Mouse (Mus musculus) liver, embryonic 13.5 days (tissue): Measurements from ENCODE around the gene Col23a1. TPM values are rescaled to one million over a fixed set of nuclear protein-coding genes. Genes with fewer than 3 reads are reported as not detected.

Experiments used
- ATAC-seq: fragments of 200-750 bp; cut with Nextera tagmentation; 2 replicates; pipeline ENCODE4 v1.8.0; 2017; ENCODE audit warnings: low read depth, mild to moderate bottlenecking, moderate number of reproducible peaks, moderate library complexity
- DNase-seq: peaks from one replicate; pipeline ENCODE4 v3.0.0; 2022
- H3K27ac ChIP-seq: fragments of 300-500 bp; sonication (generic); 2 replicates; pipeline ENCODE4 v1.5.1; 2015; ENCODE audit warnings: moderate library complexity, mild to moderate bottlenecking, inconsistent platforms
- H3K27me3 ChIP-seq: fragments of 300-500 bp; sonication (generic); 2 replicates; pipeline ENCODE4 v1.6.1; 2015; ENCODE audit warnings: mild to moderate bottlenecking, inconsistent platforms
- H3K36me3 ChIP-seq: fragments of 300-500 bp; sonication (generic); 2 replicates; pipeline ENCODE4 v1.6.1; 2015; ENCODE audit warnings: mild to moderate bottlenecking, inconsistent platforms
- H3K4me1 ChIP-seq: fragments of 300-500 bp; sonication (generic); replicated peaks from 2 replicates; pipeline ENCODE4 v1.6.1; 2015; ENCODE audit warnings: inconsistent platforms
- H3K4me2 ChIP-seq: fragments of 300-500 bp; sonication (generic); 2 replicates; pipeline ENCODE4 v1.6.1; 2015; ENCODE audit warnings: inconsistent platforms, mild to moderate bottlenecking, moderate library complexity
- H3K4me3 ChIP-seq: fragments of 300-500 bp; sonication (generic); replicated peaks from 2 replicates; pipeline ENCODE4 v1.5.1; 2015; ENCODE audit warnings: mild to moderate bottlenecking, inconsistent platforms
- H3K9ac ChIP-seq: fragments of 300-500 bp; sonication (generic); 2 replicates; pipeline ENCODE4 v1.6.1; 2015; ENCODE audit warnings: mild to moderate bottlenecking, inconsistent platforms
- H3K9me3 ChIP-seq: fragments of 300-500 bp; sonication (generic); replicated peaks from 2 replicates; pipeline ENCODE4 v1.6.1; 2016; ENCODE audit warnings: inconsistent platforms
- WGBS: fragments of 180-500 bp; shearing (Covaris S2); methylation state at CpG from one replicate; pipeline ENCODE4 v1.1.7; 2015; ENCODE audit not compliant: insufficient replicate concordance; 5-methylcytosine and 5-hydroxymethylcytosine counted together
- polyA plus RNA-seq: library from polyadenylated mRNA; unstranded; fragments of >200 nt; fragmentation: Nextera tagmentation; extraction: Ambion mirVana; gene quantifications from 2 replicates; pipeline ENCODE4 v1.2.1, GENCODE M21; 2015

Col23a1 gene
- polyA plus RNA-seq, 1 experiment from 2014 or later: 0.30 TPM

DNA sequence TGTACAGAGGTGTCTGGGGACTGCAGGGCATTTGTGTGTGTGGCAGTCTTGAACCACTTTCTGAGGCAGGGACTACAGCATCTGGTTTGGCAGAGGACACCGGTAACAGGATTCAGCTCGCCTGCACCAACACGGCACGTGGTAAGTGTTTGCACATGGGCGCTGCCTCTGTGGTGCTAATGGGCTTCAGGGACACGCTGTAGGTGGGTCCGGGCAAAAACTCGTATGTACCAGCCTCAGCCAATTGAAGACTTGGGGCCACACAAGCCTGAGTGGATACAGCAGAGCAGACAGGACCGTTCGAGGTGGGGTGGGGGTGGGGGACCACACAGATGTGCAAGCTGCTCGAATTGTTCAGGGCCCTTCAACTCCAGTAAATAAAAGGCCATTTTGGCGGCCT lies 121.1 kb downstream of the Col23a1 start:
- WGBS: 77% methylated on average over 12 of the region's 12 CpGs
- DNase-seq: no peak

DNA sequence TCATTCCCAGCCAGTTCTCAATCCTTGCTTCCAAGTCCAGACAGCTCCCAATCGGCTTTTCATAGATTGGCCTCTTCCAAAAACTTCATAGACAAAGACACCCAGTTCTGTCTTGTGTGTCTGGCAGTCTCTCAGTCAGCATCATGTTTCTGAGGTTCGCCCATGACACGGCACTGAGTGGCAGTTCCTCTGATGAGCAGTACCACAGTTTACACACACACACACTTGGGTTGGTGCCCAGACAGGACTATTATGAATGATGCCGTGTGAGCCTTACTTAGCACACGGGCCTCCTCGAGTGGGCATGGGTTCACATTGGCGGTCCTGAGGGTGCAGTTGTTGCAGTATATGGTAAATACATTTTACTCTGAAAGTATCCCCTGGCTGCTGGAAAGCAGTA lies 124.8 kb downstream of the Col23a1 start:
- H3K9ac ChIP-seq: peak overlapping the region; percentile 27; the same call in 1 of the 2 replicates
- H3K4me1 ChIP-seq: peaks cover 56% of the 10 kb centered on the region
- H3K36me3 ChIP-seq: no peaks in the 10 kb centered on the region
- H3K9me3 ChIP-seq: no peaks in the 10 kb centered on the region
- H3K27me3 ChIP-seq: no peaks in the 10 kb centered on the region
- WGBS: 76% methylated on average over 7 of the region's 7 CpGs
- peak overlapping the region; percentile 33 for H3K4me2 ChIP-seq
- DNase-seq (no peak), ATAC-seq (no peak)
- peak overlapping the region; percentile 76 for H3K27ac ChIP-seq
- H3K4me3 ChIP-seq: no peak overlapping the region

More for the DNA sequence above, 121.1 kb downstream of the Col23a1 start:
- H3K9me3 ChIP-seq: no peaks in the 10 kb centered on the region
- no peak overlapping the region for H3K4me3 ChIP-seq
- ATAC-seq: no peak
- H3K27me3 ChIP-seq: no peaks in the 10 kb centered on the region
- no peaks in the 10 kb centered on the region for H3K36me3 ChIP-seq
- no peak overlapping the region; the same call in 1 of the 2 replicates for H3K9ac ChIP-seq
- H3K4me1 ChIP-seq: peaks cover 53% of the 10 kb centered on the region
- H3K4me2 ChIP-seq: no peak overlapping the region
- 0 out of 2 replicates have a peak overlapping the region, but pooled peaks have one; percentile 7 for H3K27ac ChIP-seq

DNA sequence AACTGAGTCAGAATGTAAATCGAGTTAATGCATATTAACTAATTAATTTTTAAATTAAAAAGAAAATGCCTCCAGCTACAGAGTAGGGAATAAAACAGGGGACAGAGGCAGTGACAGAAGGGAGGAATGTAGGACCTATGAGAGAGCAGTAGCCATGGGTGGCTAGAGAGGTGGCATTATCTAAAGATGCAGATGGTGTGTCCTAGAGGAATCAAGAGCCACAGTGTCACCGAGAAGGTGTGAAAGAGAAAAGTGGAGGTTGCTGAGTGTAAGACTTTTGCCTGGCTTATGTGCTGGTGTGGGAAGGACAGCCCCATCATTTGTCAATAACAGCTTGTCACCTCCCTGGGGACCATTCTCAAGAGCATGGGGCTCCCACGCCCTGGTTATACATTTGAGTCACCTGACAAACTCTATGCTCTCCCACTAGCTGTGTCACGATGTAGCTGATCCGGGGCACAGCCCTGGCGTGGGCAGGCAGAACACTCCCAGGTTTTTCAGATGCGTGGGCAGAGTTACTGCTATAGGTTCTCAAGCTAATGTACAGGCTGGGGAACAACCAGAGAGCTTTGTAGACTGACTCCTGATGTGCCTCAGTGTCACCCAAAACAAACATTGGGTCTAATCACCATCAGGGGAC lies 125.4 kb downstream of the Col23a1 start:
- ATAC-seq (peak; percentile 90), DNase-seq (peak; percentile 6)
- Histone ChIP-seq H3K9me3 (no peaks in the 10 kb centered on the region), H3K4me1 (peaks cover 57% of the 10 kb centered on the region), H3K9ac (peak overlapping the region; percentile 27; the same call in 1 of the 2 replicates), H3K27ac (peak overlapping the region; percentile 76), H3K4me3 (no peak overlapping the region), H3K27me3 (no peaks in the 10 kb centered on the region), H3K4me2 (peak overlapping the region; percentile 33), H3K36me3 (no peaks in the 10 kb centered on the region)
- WGBS: 65% methylated on average over 7 of the region's 7 CpGs

DNA sequence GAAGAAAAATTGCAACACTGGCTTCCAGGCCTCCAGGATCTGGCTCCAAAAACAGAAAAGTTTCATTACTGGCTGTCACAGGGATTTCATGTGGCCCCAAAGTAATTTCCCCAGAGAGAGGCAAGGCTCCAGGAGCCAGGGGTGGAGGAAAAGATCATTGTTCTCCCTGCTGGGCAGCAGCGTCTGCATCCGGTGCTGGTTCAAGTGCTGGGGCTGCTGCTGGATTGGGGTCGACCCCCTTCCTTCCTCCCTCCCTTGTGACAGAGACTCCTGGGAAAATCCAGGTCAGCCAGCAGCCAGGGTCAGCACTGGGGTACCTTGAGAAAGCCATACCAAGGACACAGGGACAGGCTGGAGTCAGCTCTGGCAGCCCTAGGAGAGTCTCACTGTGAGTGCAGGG lies 129.1 kb downstream of the Col23a1 start:
- 26% methylated on average over 3 of the region's 3 CpGs for WGBS

DNA sequence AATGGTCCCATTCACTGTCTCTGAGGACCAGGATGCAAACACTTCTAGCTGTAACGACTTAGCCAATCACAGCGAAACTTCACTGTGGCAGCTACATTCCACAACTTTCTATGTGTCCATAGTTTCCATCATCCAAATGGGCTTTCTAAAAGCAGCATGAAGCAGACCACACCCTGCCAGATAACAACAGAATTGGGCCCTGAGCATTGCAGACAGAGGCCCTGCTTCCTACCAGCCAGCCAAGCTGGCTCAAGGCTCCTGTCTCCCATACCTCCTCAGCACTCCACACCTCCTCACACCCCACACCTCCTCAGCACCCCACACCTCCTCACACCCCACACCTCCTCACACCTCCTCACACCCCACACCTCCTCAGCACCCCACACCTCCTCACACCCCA lies 132.2 kb downstream of the Col23a1 start:
- 0 out of 2 replicates have a peak, but pooled peaks cover 17% of the 10 kb centered on the region for H3K27me3 ChIP-seq
- peak overlapping the region; percentile 22; the same call in 1 of the 2 replicates for H3K9ac ChIP-seq
- H3K4me3 ChIP-seq: no peak overlapping the region
- no peaks in the 10 kb centered on the region for H3K36me3 ChIP-seq
- peak overlapping the region; percentile 3; the same call in 1 of the 2 replicates for H3K4me2 ChIP-seq
- H3K4me1 ChIP-seq: peaks cover 53% of the 10 kb centered on the region
- 86% methylated on average over 2 of the region's 2 CpGs for WGBS
- H3K9me3 ChIP-seq: no peaks in the 10 kb centered on the region
- DNase-seq (no peak), ATAC-seq (peak; percentile 62)
- no peak overlapping the region for H3K27ac ChIP-seq

More for the DNA sequence above, 129.1 kb downstream of the Col23a1 start:
- DNase-seq (no peak), ATAC-seq (no peak)
- H3K9me3 ChIP-seq: no peaks in the 10 kb centered on the region
- H3K4me1 ChIP-seq: peaks cover 82% of the 10 kb centered on the region
- H3K36me3 ChIP-seq: no peaks in the 10 kb centered on the region
- H3K27me3 ChIP-seq: 0 out of 2 replicates have a peak, but pooled peaks cover 3% of the 10 kb centered on the region
- H3K9ac ChIP-seq: no peak overlapping the region
- H3K4me3 ChIP-seq: no peak overlapping the region
- H3K27ac ChIP-seq: 0 out of 2 replicates have a peak overlapping the region, but pooled peaks have one; percentile 16
- no peak overlapping the region for H3K4me2 ChIP-seq

DNA sequence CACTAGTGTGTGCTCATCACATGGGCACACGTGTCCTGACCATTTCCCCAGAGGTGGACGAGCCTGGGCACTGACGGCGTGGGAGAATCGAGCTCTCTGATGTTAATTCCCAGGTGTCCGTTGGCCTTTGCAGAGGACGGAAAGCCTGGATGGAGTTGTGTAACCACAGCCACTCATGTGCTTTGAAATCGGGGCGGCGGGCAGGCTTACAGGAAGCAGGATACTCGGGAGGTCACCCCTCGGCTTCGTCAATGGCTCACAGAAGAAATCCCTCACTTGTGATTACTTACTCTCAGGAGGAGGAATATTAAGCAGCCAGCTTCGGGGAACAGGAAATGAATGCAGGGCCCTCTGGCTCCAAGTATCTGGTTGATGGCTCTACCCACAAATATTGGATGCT lies 133.0 kb downstream of the Col23a1 start:
- H3K4me3 ChIP-seq: no peak overlapping the region
- 0 out of 2 replicates have a peak overlapping the region, but pooled peaks have one; percentile 18 for H3K27ac ChIP-seq
- no peaks in the 10 kb centered on the region for H3K9me3 ChIP-seq
- no peak overlapping the region for H3K4me2 ChIP-seq
- H3K27me3 ChIP-seq: 0 out of 2 replicates have a peak, but pooled peaks cover 23% of the 10 kb centered on the region
- WGBS: 67% methylated on average over 14 of the region's 14 CpGs
- no peak overlapping the region for H3K9ac ChIP-seq
- ATAC-seq (no peak), DNase-seq (no peak)
- peaks cover 45% of the 10 kb centered on the region for H3K4me1 ChIP-seq
- no peaks in the 10 kb centered on the region for H3K36me3 ChIP-seq

DNA sequence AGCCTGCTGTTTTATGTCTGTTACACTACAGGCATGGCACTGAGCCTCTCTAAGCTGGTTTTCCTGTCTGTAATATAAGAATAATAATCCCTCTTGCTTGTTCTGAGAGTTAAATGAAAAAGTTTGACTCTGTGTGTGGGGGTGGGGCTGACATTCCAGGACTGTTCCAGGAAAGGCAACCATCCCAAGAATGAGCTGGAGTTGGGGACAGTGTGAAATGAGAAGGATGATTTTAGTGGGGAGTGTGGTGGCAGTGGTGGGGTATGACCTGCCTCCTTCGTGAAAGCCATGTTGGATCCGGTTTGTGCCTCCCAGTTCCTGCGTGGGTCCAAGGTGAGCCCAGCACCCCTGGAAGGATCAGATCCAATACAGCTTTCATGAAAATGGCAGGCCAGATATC lies 136.4 kb downstream of the Col23a1 start:
- Histone ChIP-seq H3K9me3 (no peaks in the 10 kb centered on the region), H3K36me3 (no peaks in the 10 kb centered on the region), H3K4me3 (no peak overlapping the region), H3K27ac (no peak overlapping the region), H3K9ac (no peak overlapping the region), H3K4me2 (no peak overlapping the region), H3K27me3 (peaks cover 30% of the 10 kb centered on the region; the same call in 1 of the 2 replicates), H3K4me1 (peaks cover 43% of the 10 kb centered on the region)
- ATAC-seq (no peak), DNase-seq (no peak)
- 78% methylated on average over 3 of the region's 3 CpGs for WGBS

DNA sequence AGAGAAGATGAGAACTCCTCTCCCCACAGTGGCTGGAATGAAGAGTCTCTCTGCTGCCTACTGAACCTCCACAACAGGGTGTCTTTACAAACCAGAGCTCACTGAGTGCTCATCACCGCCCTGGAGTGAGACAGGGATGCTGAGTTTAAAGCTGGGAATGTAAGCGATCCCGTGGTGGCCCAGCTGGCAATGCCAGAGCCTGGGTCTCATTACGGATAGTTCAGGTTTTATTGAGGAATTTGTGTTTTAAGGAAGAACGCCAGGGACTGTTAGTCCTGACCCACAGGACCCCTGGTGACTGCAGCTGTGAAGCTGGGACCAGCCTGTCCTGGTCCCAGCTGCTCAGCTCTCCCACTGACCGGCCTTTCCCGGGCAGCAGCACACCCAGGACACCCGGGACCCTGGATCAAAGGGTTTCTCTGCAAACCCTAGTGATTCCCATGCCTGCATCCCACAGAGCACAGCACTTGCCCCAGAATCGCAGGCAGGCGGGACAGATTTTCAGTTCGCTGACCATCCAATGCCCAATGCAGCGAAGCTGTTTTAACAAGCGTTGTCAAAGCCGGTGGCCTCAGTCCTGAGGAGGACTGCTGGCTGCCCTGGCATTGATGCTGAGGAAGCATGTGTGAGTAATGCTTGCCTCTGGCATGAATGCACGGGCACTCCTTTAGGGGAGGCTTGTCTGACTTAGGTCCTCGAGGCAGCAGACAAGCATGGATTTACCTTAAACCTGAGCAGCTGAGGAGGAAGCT lies 139.9 kb downstream of the Col23a1 start:
- Histone ChIP-seq H3K27me3 (peaks cover 24% of the 10 kb centered on the region; the same call in 1 of the 2 replicates), H3K27ac (no peak overlapping the region), H3K4me3 (no peak overlapping the region), H3K4me1 (peaks cover 30% of the 10 kb centered on the region), H3K4me2 (peak overlapping the region; percentile 41), H3K9ac (peak overlapping the region; percentile 48; the same call in 1 of the 2 replicates), H3K9me3 (no peaks in the 10 kb centered on the region), H3K36me3 (no peaks in the 10 kb centered on the region)
- DNase-seq: no peak
- 67% methylated on average over 16 of the region's 16 CpGs for WGBS
- peak; percentile 24 for ATAC-seq

DNA sequence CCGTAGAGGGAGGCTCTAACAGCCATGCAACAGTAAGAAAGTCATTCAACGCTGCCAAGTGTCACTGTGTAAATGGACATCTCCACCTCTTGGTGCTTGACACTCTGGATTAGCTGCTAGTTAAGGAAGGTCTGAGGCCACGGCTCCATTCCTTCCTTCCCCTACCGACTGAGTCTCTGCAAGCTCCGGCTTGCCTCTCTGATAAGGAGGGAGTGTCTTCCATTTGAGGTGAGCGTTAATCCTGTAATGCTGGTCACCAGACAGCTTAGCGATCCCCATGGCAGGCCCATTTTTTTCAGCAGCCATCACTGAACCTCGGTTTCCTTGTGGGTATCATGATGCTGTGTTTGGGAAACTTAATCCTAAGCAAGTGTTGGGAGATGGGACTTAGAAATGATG lies 140.5 kb downstream of the Col23a1 start:
- Histone ChIP-seq H3K4me1 (peaks cover 30% of the 10 kb centered on the region), H3K9ac (peak overlapping the region; percentile 48; the same call in 1 of the 2 replicates), H3K4me2 (peak overlapping the region; percentile 41), H3K27me3 (peaks cover 20% of the 10 kb centered on the region; the same call in 1 of the 2 replicates), H3K27ac (peak overlapping the region; percentile 64), H3K36me3 (no peaks in the 10 kb centered on the region), H3K4me3 (no peak overlapping the region), H3K9me3 (no peaks in the 10 kb centered on the region)
- DNase-seq: peak; percentile 29
- 28% methylated on average over 8 of the region's 8 CpGs for WGBS
- ATAC-seq: peak; percentile 95

DNA sequence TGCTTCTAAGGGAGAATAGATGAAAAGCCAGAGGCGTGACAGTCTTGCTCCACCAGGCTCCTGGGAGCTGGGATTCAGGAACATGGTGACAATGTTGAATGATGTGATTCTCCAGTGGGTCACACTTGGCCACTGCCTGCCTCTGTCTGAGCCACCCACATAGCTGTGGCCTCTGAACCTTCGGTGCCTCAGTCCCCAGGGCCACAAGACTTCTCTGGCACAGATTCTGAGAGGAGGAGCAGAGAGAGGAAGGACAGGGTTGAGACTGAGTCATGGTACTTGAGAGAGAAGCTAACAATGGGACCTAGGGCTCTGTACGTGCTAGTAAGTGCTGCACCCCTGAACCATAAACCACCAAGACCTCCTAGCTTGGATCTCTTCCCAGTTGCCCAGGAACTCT lies 141.6 kb downstream of the Col23a1 start:
- Histone ChIP-seq H3K27ac (no peak overlapping the region), H3K27me3 (peaks cover 14% of the 10 kb centered on the region; the same call in 1 of the 2 replicates), H3K9ac (no peak overlapping the region), H3K4me3 (no peak overlapping the region), H3K36me3 (no peaks in the 10 kb centered on the region), H3K9me3 (0 out of 2 replicates have a peak, but pooled peaks cover 4% of the 10 kb centered on the region), H3K4me2 (no peak overlapping the region), H3K4me1 (peaks cover 30% of the 10 kb centered on the region)
- no peak for DNase-seq
- WGBS: 71% methylated on average over 3 of the region's 3 CpGs
- no peak for ATAC-seq

DNA sequence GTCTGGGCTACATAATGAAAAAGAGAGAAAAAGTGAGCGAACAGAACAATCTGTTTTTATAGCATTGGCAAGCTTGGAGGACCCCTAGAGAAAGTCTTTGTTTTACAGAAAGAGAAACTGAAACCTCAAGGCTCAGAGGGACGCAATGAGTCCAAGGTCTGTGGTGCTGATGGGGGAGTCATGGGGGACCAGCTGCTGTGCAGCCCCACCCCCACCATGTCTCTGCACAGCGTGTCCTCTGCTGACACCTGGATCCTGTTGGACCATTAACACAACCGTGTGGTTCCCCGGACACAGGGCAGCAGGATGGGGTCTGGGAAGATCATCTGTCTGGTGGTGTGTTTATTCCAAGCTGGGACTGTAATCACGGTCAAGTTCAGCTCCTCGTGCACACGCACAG lies 142.2 kb downstream of the Col23a1 start:
- 81% methylated on average over 8 of the region's 8 CpGs for WGBS
- H3K4me2 ChIP-seq: no peak overlapping the region
- no peak overlapping the region for H3K4me3 ChIP-seq
- H3K9me3 ChIP-seq: peaks cover 11% of the 10 kb centered on the region
- no peak overlapping the region for H3K27ac ChIP-seq
- DNase-seq (no peak), ATAC-seq (no peak)
- peaks cover 13% of the 10 kb centered on the region; the same call in 1 of the 2 replicates for H3K27me3 ChIP-seq
- H3K4me1 ChIP-seq: peaks cover 30% of the 10 kb centered on the region
- H3K36me3 ChIP-seq: no peaks in the 10 kb centered on the region
- no peak overlapping the region for H3K9ac ChIP-seq
